Mouse (Mus musculus): Measurements from ENCODE around the gene Nup188. TPM values are rescaled to one million over a fixed set of nuclear protein-coding genes. Genes with fewer than 3 reads are reported as not detected.

Gene Nup188
- polyA plus RNA-seq, 1 experiment, result 54.6 TPM

GRCm38 (mm10) chr2:30247681-30248080 lies 38.5 kb upstream of the Nup188 start:
- Histone ChIP-seq H3K36me3 (ENCODE audit: control insufficient read depth, insufficient read depth) (peaks cover 56% of the 10 kb centered on the region), H3K79me2 (ENCODE audit: control insufficient read depth, insufficient read depth) (peaks cover 97% of the 10 kb centered on the region), H3K4me3 (ENCODE audit: insufficient read depth, poor library complexity, severe bottlenecking) (no peak overlapping the region), H3K27me3 (ENCODE audit: control insufficient read depth, insufficient read depth, insufficient read length) (no peaks in the 10 kb centered on the region), H3ac (ENCODE audit: control insufficient read depth, insufficient read length, low read depth) (no peak overlapping the region), H3K79me3 (ENCODE audit: low read depth) (peaks cover 41% of the 10 kb centered on the region)
- TF ChIP-seq MAX (IDR thresholded peaks at IDR 0.05), result no peak
- TF ChIP-seq CEBPB (IDR thresholded peaks at IDR 0.05; ENCODE audit: low read depth), result no peak
- TF ChIP-seq CTCF (IDR thresholded peaks at IDR 0.05; ENCODE audit: control insufficient read depth, insufficient read depth, insufficient read length), result no peak
- no peak for TF ChIP-seq FOSL1 (IDR thresholded peaks at IDR 0.05; ENCODE audit: insufficient read depth, low read length, poor library complexity, severe bottlenecking)
- no peak for TF ChIP-seq MYOG (IDR thresholded peaks at IDR 0.05; ENCODE audit: control insufficient read depth, extremely low read depth, insufficient read length)
- TF ChIP-seq USF1 (IDR thresholded peaks at IDR 0.05; ENCODE audit: low read depth), result no peak

GRCm38 (mm10) chr2:30249182-30249581 lies 37.0 kb upstream of the Nup188 start:
- Histone ChIP-seq H3ac (ENCODE audit: control insufficient read depth, insufficient read length, low read depth) (no peak overlapping the region), H3K36me3 (ENCODE audit: control insufficient read depth, insufficient read depth) (peaks cover 54% of the 10 kb centered on the region), H3K79me2 (ENCODE audit: control insufficient read depth, insufficient read depth) (peaks cover 97% of the 10 kb centered on the region), H3K4me3 (ENCODE audit: insufficient read depth, poor library complexity, severe bottlenecking) (no peak overlapping the region), H3K79me3 (ENCODE audit: low read depth) (peaks cover 41% of the 10 kb centered on the region), H3K27me3 (ENCODE audit: control insufficient read depth, insufficient read depth, insufficient read length) (no peaks in the 10 kb centered on the region)
- no peak for TF ChIP-seq MYOG (IDR thresholded peaks at IDR 0.05; ENCODE audit: control insufficient read depth, extremely low read depth, insufficient read length)
- no peak for TF ChIP-seq MAX (IDR thresholded peaks at IDR 0.05)
- TF ChIP-seq CEBPB (IDR thresholded peaks at IDR 0.05; ENCODE audit: low read depth), result no peak
- TF ChIP-seq FOSL1 (IDR thresholded peaks at IDR 0.05; ENCODE audit: insufficient read depth, low read length, poor library complexity, severe bottlenecking), result no peak
- TF ChIP-seq MYOD1 (IDR thresholded peaks at IDR 0.05; ENCODE audit: control insufficient read depth, insufficient read length, low read depth), result no peak
- no peak for TF ChIP-seq CTCF (IDR thresholded peaks at IDR 0.05; ENCODE audit: control insufficient read depth, insufficient read depth, insufficient read length)
- no peak for TF ChIP-seq USF1 (IDR thresholded peaks at IDR 0.05; ENCODE audit: low read depth)

- Histone ChIP-seq H3K27me3 (ENCODE audit: control insufficient read depth, insufficient read depth, insufficient read length) (no peaks in the 10 kb centered on the region), H3K36me3 (ENCODE audit: control insufficient read depth, insufficient read depth) (peaks cover 54% of the 10 kb centered on the region), H3ac (ENCODE audit: control insufficient read depth, insufficient read length, low read depth) (no peak overlapping the region), H3K4me3 (ENCODE audit: insufficient read depth, poor library complexity, severe bottlenecking) (no peak overlapping the region), H3K79me2 (ENCODE audit: control insufficient read depth, insufficient read depth) (peaks cover 97% of the 10 kb centered on the region), H3K79me3 (ENCODE audit: low read depth) (peaks cover 39% of the 10 kb centered on the region)
- TF ChIP-seq USF1 (IDR thresholded peaks at IDR 0.05; ENCODE audit: low read depth) (no peak), CEBPB (IDR thresholded peaks at IDR 0.05; ENCODE audit: low read depth) (no peak), MAX (IDR thresholded peaks at IDR 0.05) (no peak), FOSL1 (IDR thresholded peaks at IDR 0.05; ENCODE audit: insufficient read depth, low read length, poor library complexity, severe bottlenecking) (no peak), MYOG (IDR thresholded peaks at IDR 0.05; ENCODE audit: control insufficient read depth, extremely low read depth, insufficient read length) (no peak), MYOD1 (IDR thresholded peaks at IDR 0.05; ENCODE audit: control insufficient read depth, insufficient read length, low read depth) (no peak), CTCF (IDR thresholded peaks at IDR 0.05; ENCODE audit: control insufficient read depth, insufficient read depth, insufficient read length) (no peak)
Observed at GRCm38 (mm10) chr2:30250166-30251128, 35.8 kb upstream of the Nup188 start.

- no peak overlapping the region for H3ac ChIP-seq (ENCODE audit: control insufficient read depth, insufficient read length, low read depth)
- H3K27me3 ChIP-seq (ENCODE audit: control insufficient read depth, insufficient read depth, insufficient read length), result no peaks in the 10 kb centered on the region
- peaks cover 55% of the 10 kb centered on the region for H3K36me3 ChIP-seq (ENCODE audit: control insufficient read depth, insufficient read depth)
- H3K79me3 ChIP-seq (ENCODE audit: low read depth), result peaks cover 39% of the 10 kb centered on the region
- H3K79me2 ChIP-seq (ENCODE audit: control insufficient read depth, insufficient read depth), result peaks cover 96% of the 10 kb centered on the region
- no peak overlapping the region for H3K4me3 ChIP-seq (ENCODE audit: insufficient read depth, poor library complexity, severe bottlenecking)
- TF ChIP-seq CEBPB (IDR thresholded peaks at IDR 0.05; ENCODE audit: low read depth) (peak; percentile 4), FOSL1 (IDR thresholded peaks at IDR 0.05; ENCODE audit: insufficient read depth, low read length, poor library complexity, severe bottlenecking) (no peak)
Observed at GRCm38 (mm10) chr2:30251417-30252104, 34.6 kb upstream of the Nup188 start.

- H3K27me3 ChIP-seq (ENCODE audit: control insufficient read depth, insufficient read depth, insufficient read length), result no peaks in the 10 kb centered on the region
- H3K4me3 ChIP-seq (ENCODE audit: insufficient read depth, poor library complexity, severe bottlenecking), result no peak overlapping the region
- peaks cover 60% of the 10 kb centered on the region for H3K36me3 ChIP-seq (ENCODE audit: control insufficient read depth, insufficient read depth)
- TF ChIP-seq MYOD1 (IDR thresholded peaks at IDR 0.05; ENCODE audit: control insufficient read depth, insufficient read length, low read depth) (no peak), USF1 (IDR thresholded peaks at IDR 0.05; ENCODE audit: low read depth) (no peak), CEBPB (IDR thresholded peaks at IDR 0.05; ENCODE audit: low read depth) (no peak), MYOG (IDR thresholded peaks at IDR 0.05; ENCODE audit: control insufficient read depth, extremely low read depth, insufficient read length) (no peak), FOSL1 (IDR thresholded peaks at IDR 0.05; ENCODE audit: insufficient read depth, low read length, poor library complexity, severe bottlenecking) (no peak), CTCF (IDR thresholded peaks at IDR 0.05; ENCODE audit: control insufficient read depth, insufficient read depth, insufficient read length) (no peak), MAX (IDR thresholded peaks at IDR 0.05) (no peak)
- H3K79me3 ChIP-seq (ENCODE audit: low read depth), result peaks cover 40% of the 10 kb centered on the region
- peaks cover 96% of the 10 kb centered on the region for H3K79me2 ChIP-seq (ENCODE audit: control insufficient read depth, insufficient read depth)
- no peak overlapping the region for H3ac ChIP-seq (ENCODE audit: control insufficient read depth, insufficient read length, low read depth)
Observed at GRCm38 (mm10) chr2:30252521-30252920, 33.7 kb upstream of the Nup188 start.
